Mouse (Mus musculus): ENCODE measurements around the gene Aplnr.

DNA sequence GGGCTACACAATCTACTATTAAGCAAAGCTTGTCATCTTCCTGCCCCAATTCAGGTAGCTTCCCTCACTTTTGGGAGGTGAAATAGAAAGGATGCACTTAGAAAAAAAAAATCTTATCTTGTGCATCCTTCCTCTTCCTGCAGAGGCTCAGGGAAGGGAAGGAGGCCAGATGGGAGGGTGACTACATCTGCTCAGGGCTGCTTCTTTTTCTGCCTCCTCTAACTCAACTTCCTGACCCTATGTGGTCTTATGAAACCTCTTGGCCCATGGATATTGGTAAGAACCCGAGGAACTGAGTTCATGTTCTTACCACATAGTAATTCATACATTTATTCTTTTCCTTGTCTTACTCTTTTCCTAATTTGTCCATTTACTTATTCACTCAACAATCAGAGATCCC is 926 bp upstream of the Aplnr start:
- TF ChIP-seq NANOG (IDR thresholded peaks at IDR 0.05; ENCODE audit: borderline replicate concordance, low read length) = no peak
- TF ChIP-seq CTCF (conservative IDR thresholded peaks at IDR 0.05; ENCODE audit: low read length) = no peak
